Mouse (Mus musculus) megakaryocyte, embryonic 14.5 days (primary cell): ENCODE measurements around the gene Lipt2.

Experiments
- FLI1 ChIP-seq: IDR thresholded peaks from 2 replicates; pipeline ENCODE4 v1.6.1; 2012; ENCODE audit warnings: low read length, inconsistent platforms, mixed read lengths
- GATA1 ChIP-seq: IDR thresholded peaks from 3 replicates; pipeline ENCODE4 v1.6.1; 2012; ENCODE audit warnings: mixed read lengths, low read length, inconsistent platforms, borderline replicate concordance

- TF ChIP-seq GATA1 (no peak), FLI1 (no peak)
These were observed 26.7 kb upstream of the Lipt2 start for GRCm38 (mm10) chr7:100132379-100132778.
